9 mouse cellular contexts compared by ENCODE assay signal in genomic region chr17:26596856-26597481, GRCm38 (mm10). TPM values are rescaled to one million over a fixed set of nuclear protein-coding genes. Genes with fewer than 3 reads are reported as not detected.
DNase-seq lines count a peak whose midpoint lies in the region; ATAC-seq and TF ChIP-seq lines count a peak whose summit lies in the region.
"Had no signal": no experiment of that assay in that cellular context is flagged by ENCODE, and none has a peak within 500 bp of the region (broad histone marks: within the 10 kb centered on the region; RNA-seq: fewer than 3 reads in every experiment).

No protein-coding gene starts in this region.

- H3K4me3 ChIP-seq in kidney, postnatal 0 days (replicated peaks; ENCODE audit: low read depth, low read length): no peak overlapping the region
- peak overlapping the region; percentile 32 for H3K4me3 ChIP-seq in E14TG2a.4 (replicated peaks; ENCODE audit: low read length)
- H3K4me3 ChIP-seq: neural tube, embryonic 12.5 days had no signal

- H3K4me2 ChIP-seq in kidney, postnatal 0 days (ENCODE audit: low read length): no peak overlapping the region
- H3K4me2 ChIP-seq: neural tube, embryonic 12.5 days had no signal

- no peak overlapping the region for H3K9ac ChIP-seq in kidney, postnatal 0 days (ENCODE audit: low read depth, low read length)
- H3K9ac ChIP-seq: neural tube, embryonic 12.5 days had no signal

- no peak for DNase-seq in kidney, postnatal 0 days (ENCODE audit: low spot score)
- no peak for DNase-seq in kidney, postnatal 10 days
- DNase-seq in ES-CJ7 (ENCODE audit: low read depth, low spot score): peak; percentile 64
- DNase-seq in heart, postnatal 4 days: peak; percentile 59
- no peak for DNase-seq in embryo, embryonic 10.5 days (ENCODE audit: low spot score)

- no peak for ATAC-seq in kidney, postnatal 0 days (replicated peaks; ENCODE audit: low FRiP score, low read depth)
- ATAC-seq in activated CD4-positive, CD25-positive, alpha-beta regulatory T cell, adult 4 months: no peak
- no peak for ATAC-seq in megakaryocyte progenitor cell, adult 5-6 weeks (replicated peaks; ENCODE audit: poor library complexity)

- H3K27ac ChIP-seq in kidney, postnatal 0 days: peak overlapping the region; percentile 51; the same call in 1 of the 2 replicates
- H3K27ac ChIP-seq: neural tube, embryonic 12.5 days had no signal

- peaks cover 43% of the 10 kb centered on the region for H3K4me1 ChIP-seq in kidney, postnatal 0 days (replicated peaks; ENCODE audit: insufficient read depth, low read length)
- peaks cover 96% of the 10 kb centered on the region for H3K4me1 ChIP-seq in E14TG2a.4 (replicated peaks; ENCODE audit: low read depth, low read length)

- H3K9me3 ChIP-seq in kidney, postnatal 0 days (replicated peaks; ENCODE audit: low read length): no peaks in the 10 kb centered on the region
- H3K9me3 ChIP-seq in E14TG2a.4 (ENCODE audit: low read length): no peaks in the 10 kb centered on the region
- H3K9me3 ChIP-seq: neural tube, embryonic 12.5 days had no signal

- 0 out of 2 replicates have a peak, but pooled peaks cover 2% of the 10 kb centered on the region for H3K36me3 ChIP-seq in kidney, postnatal 0 days (ENCODE audit: insufficient read depth, low read length)
- peaks cover 46% of the 10 kb centered on the region for H3K36me3 ChIP-seq in E14TG2a.4 (ENCODE audit: insufficient read depth, low read length)

- peak; percentile 25; the same call in 1 of the 2 replicates for TF ChIP-seq CTCF in kidney, postnatal 0 days (IDR thresholded peaks at IDR 0.05; ENCODE audit: low read depth)
- no peak for TF ChIP-seq CTCF in E14TG2a.4 (conservative IDR thresholded peaks at IDR 0.05; ENCODE audit: low read length)

- WGBS in kidney, postnatal 0 days: 87% methylated on average over 6 of the region's 6 CpGs

- H3K27me3 ChIP-seq in kidney, postnatal 0 days (ENCODE audit: insufficient read depth, low read length): no peaks in the 10 kb centered on the region
- H3K27me3 ChIP-seq in E14TG2a.4 (ENCODE audit: insufficient read depth, low read length): no peaks in the 10 kb centered on the region
- H3K27me3 ChIP-seq: neural tube, embryonic 12.5 days had no signal

RNA-seq across cellular contexts. Expression of gene Dusp1, which starts 35.0 kb away (rescaled TPM):
- 28.3 and 31.5 TPM in 2 replicates for polyA plus RNA-seq in kidney, postnatal 0 days (2015; fragmentation: Nextera tagmentation; extraction: Ambion mirVana)
- 10 to 100 TPM; 66.9 to 69.5 TPM for total RNA-seq in heart, postnatal 4 days (2021)
- 10 to 100 TPM; 25.1 to 28.8 TPM for polyA plus RNA-seq in activated CD4-positive, CD25-positive, alpha-beta regulatory T cell, adult 4 months (2017; shearing (Covaris generic))
- total RNA-seq in megakaryocyte progenitor cell, adult 5-6 weeks (2015): 89.7 and 162 TPM in 2 replicates
- total RNA-seq in megakaryocyte progenitor cell, adult 5-6 weeks (2017): 16.1 and 29.6 TPM in 2 replicates

RNA-seq across cellular contexts. Expression of gene Ergic1, which starts 35.7 kb away (rescaled TPM):
- polyA plus RNA-seq in kidney, postnatal 0 days (2015; fragmentation: Nextera tagmentation; extraction: Ambion mirVana): 103 and 107 TPM in 2 replicates
- total RNA-seq in heart, postnatal 4 days (2021): 100 to 1,000 TPM; 109 to 115 TPM
- polyA plus RNA-seq in activated CD4-positive, CD25-positive, alpha-beta regulatory T cell, adult 4 months (2017; shearing (Covaris generic)): 10 to 100 TPM; 39.5 to 45.7 TPM
- total RNA-seq in megakaryocyte progenitor cell, adult 5-6 weeks (2015): 99.7 and 123 TPM in 2 replicates
- total RNA-seq in megakaryocyte progenitor cell, adult 5-6 weeks (2017): 42.2 and 48.3 TPM in 2 replicates

Comparison
In these comparisons a context has a peak if more than half of its experiments do, and no peak if none do; other contexts are left out.
1. DNase-seq: peak in ES-CJ7 (single experiment) and heart, postnatal 4 days (single experiment); none in kidney, postnatal 0 days (single experiment), kidney, postnatal 10 days (single experiment) and embryo, embryonic 10.5 days (single experiment).